Mouse (Mus musculus) limb, embryonic 14.5 days (tissue): Measurements from ENCODE around the gene Cartpt. TPM values are rescaled to one million over a fixed set of nuclear protein-coding genes. Genes with fewer than 3 reads are reported as not detected.
"Not testable (repeated sequence)": the region's sequence is repeated elsewhere in the genome, so short reads cannot be mapped to it uniquely, and the experiment has no call there.

Experiments
- ATAC-seq: fragments of 200-750 bp; cut with Nextera tagmentation; 2 replicates; pipeline ENCODE4 v1.8.0; 2017; ENCODE audit warnings: low read depth, moderate number of reproducible peaks, moderate TSS enrichment; ENCODE audit not compliant: low FRiP score
- DNase-seq: peaks from one replicate; pipeline ENCODE4 v3.0.0-alpha.2; 2015; ENCODE audit warnings: low spot score
- H3K27ac ChIP-seq: fragments of 300-500 bp; sonication (generic); replicated peaks from 2 replicates; pipeline ENCODE4 v1.5.1; 2014; ENCODE audit warnings: low read depth, mild to moderate bottlenecking, low read length, moderate library complexity, mixed read lengths
- H3K27me3 ChIP-seq: fragments of 300-500 bp; sonication (generic); 2 replicates; pipeline ENCODE4 v1.6.1; 2014; ENCODE audit warnings: low read length, mixed read lengths; ENCODE audit not compliant: control insufficient read depth, insufficient read depth
- H3K36me3 ChIP-seq: fragments of 300-500 bp; sonication (generic); 2 replicates; pipeline ENCODE4 v1.6.1; 2014; ENCODE audit warnings: mild to moderate bottlenecking, low read length, moderate library complexity, mixed read lengths; ENCODE audit not compliant: control insufficient read depth, insufficient read depth
- H3K4me1 ChIP-seq: fragments of 300-500 bp; sonication (generic); 2 replicates; pipeline ENCODE4 v1.6.1; 2014; ENCODE audit warnings: antibody characterized with exemption, low read length, mixed read lengths; ENCODE audit not compliant: control insufficient read depth, insufficient read depth
- H3K4me2 ChIP-seq: fragments of 300-500 bp; sonication (generic); replicated peaks from 2 replicates; pipeline ENCODE4 v1.6.1; 2014; ENCODE audit warnings: low read depth, mild to moderate bottlenecking, low read length, moderate library complexity; ENCODE audit not compliant: severe bottlenecking
- H3K4me3 ChIP-seq: fragments of 300-500 bp; sonication (generic); replicated peaks from 2 replicates; pipeline ENCODE4 v1.5.1; 2014; ENCODE audit warnings: low read length
- H3K9ac ChIP-seq: fragments of 300-500 bp; sonication (generic); 2 replicates; pipeline ENCODE4 v1.6.1; 2014; ENCODE audit warnings: mild to moderate bottlenecking, low read depth, low read length, moderate library complexity; ENCODE audit not compliant: severe bottlenecking
- H3K9me3 ChIP-seq: fragments of 300-500 bp; sonication (generic); 2 replicates; pipeline ENCODE4 v1.6.1; 2016; ENCODE audit warnings: low read length; ENCODE audit not compliant: control insufficient read depth
- POLR2A ChIP-seq: fragments of 200-500 bp; IDR thresholded peaks from 2 replicates; pipeline ENCODE4 v1.8.0; 2012; ENCODE audit warnings: inconsistent platforms, mild to moderate bottlenecking, moderate library complexity, borderline replicate concordance; ENCODE audit not compliant: insufficient read depth, insufficient read length; ENCODE audit errors: extremely low read depth
- WGBS: fragments of 180-500 bp; shearing (Covaris S2); extraction: QIAGEN DNeasy Blood & Tissue Kit; methylation state at CpG from one replicate; pipeline ENCODE4 v1.1.7; 2014; 5-methylcytosine and 5-hydroxymethylcytosine counted together
- polyA plus RNA-seq, 2 experiments: library from polyadenylated mRNA; depleted of rRNA in 1 of 2; stranded (reverse) in 1 of 2; unstranded in 1 of 2; fragments of >200 nt; fragmentation: Nextera tagmentation in 1 of 2; extraction: Ambion mirVana in 1 of 2; gene quantifications; 2 replicates each; pipeline versions ENCODE4 v1.2.1 to v1.2.3; 2012 to 2014

Cartpt gene
- polyA plus RNA-seq, 2 experiments, result 0.15 to 0.22 TPM

DNA sequence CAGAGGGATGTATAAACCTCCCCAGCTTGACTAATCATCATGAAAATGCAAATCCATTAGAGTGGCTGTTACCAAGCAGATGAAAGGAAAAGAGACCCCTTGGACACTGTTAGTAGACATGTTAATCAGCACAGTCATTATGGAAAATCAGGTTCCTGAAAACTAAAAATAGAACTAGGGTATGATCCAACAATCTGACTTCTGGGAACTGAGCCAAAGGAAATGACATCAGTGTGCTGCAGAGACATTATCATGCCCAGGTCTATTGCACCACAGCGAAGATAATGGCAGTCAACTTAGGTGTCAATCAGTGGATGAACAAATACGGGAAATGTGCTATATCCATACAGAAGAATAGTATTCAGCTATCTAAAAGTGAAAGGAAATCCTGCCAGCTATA lies 43.0 kb downstream of the Cartpt start:
- 65% methylated on average over 2 of the region's 2 CpGs for WGBS
- Histone ChIP-seq H3K9ac (no peak overlapping the region), H3K4me2 (no peak overlapping the region), H3K9me3 (no peaks in the 10 kb centered on the region), H3K4me3 (no peak overlapping the region), H3K4me1 (no peaks in the 10 kb centered on the region), H3K27ac (no peak overlapping the region), H3K27me3 (no peaks in the 10 kb centered on the region), H3K36me3 (no peaks in the 10 kb centered on the region)
- ATAC-seq (no peak), DNase-seq (no peak)
- TF ChIP-seq POLR2A, result no peak

DNA sequence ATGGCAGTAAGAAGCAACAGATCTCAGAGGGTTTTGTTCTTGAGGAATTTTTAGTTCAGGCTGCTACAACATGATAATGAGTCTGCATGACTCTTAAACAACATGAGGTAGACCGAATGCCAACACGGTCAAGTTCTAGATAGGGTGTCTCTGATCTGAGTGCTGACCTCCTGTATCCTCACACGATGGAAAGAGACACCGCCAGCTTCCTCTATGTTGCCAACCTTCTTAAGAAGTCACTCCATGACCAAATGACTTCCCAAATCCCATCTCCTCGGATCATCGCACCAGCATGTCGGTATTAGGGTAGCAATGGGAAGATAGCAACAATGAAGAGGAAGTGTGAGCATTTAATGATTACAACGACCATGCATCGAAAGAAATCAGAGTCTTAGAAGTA lies 43.6 kb downstream of the Cartpt start:
- 81% methylated on average over 9 of the region's 9 CpGs for WGBS
- H3K9me3 ChIP-seq, result no peaks in the 10 kb centered on the region
- no peak for TF ChIP-seq POLR2A
- H3K4me2 ChIP-seq, result no peak overlapping the region
- DNase-seq (no peak), ATAC-seq (no peak)
- no peaks in the 10 kb centered on the region for H3K4me1 ChIP-seq
- no peak overlapping the region for H3K9ac ChIP-seq
- H3K36me3 ChIP-seq, result no peaks in the 10 kb centered on the region
- H3K27me3 ChIP-seq, result no peaks in the 10 kb centered on the region
- H3K4me3 ChIP-seq, result no peak overlapping the region
- H3K27ac ChIP-seq, result no peak overlapping the region

- H3K36me3 ChIP-seq, result no peaks in the 10 kb centered on the region
- H3K4me3 ChIP-seq, result no peak overlapping the region
- ATAC-seq, result no peak
- no peak for DNase-seq
- H3K9me3 ChIP-seq, result no peaks in the 10 kb centered on the region
- H3K9ac ChIP-seq, result no peak overlapping the region
- no peak for TF ChIP-seq POLR2A
- no peak overlapping the region for H3K27ac ChIP-seq
- no peaks in the 10 kb centered on the region for H3K27me3 ChIP-seq
- WGBS, result 82% methylated on average over 5 of the region's 5 CpGs
- H3K4me2 ChIP-seq, result no peak overlapping the region
- no peaks in the 10 kb centered on the region for H3K4me1 ChIP-seq
Observed at GRCm38 (mm10) chr13:99855229-99855628, 45.7 kb downstream of the Cartpt start.

GRCm38 (mm10) chr13:99853131-99853530 lies 47.8 kb downstream of the Cartpt start:
- WGBS, result 93% methylated on average over 2 of the region's 2 CpGs
- no peaks in the 10 kb centered on the region for H3K9me3 ChIP-seq
- H3K9ac ChIP-seq, result no peak overlapping the region
- no peak overlapping the region for H3K4me2 ChIP-seq
- ATAC-seq, result no peak
- no peak overlapping the region for H3K4me3 ChIP-seq
- H3K27me3 ChIP-seq, result no peaks in the 10 kb centered on the region
- H3K36me3 ChIP-seq, result no peaks in the 10 kb centered on the region
- DNase-seq, result no peak
- H3K27ac ChIP-seq, result no peak overlapping the region
- H3K4me1 ChIP-seq, result no peaks in the 10 kb centered on the region
- no peak for TF ChIP-seq POLR2A

GRCm38 (mm10) chr13:99852416-99852815 lies 48.5 kb downstream of the Cartpt start:
- not testable (repeated sequence) for H3K4me2 ChIP-seq, H3K9ac ChIP-seq, ATAC-seq, H3K36me3 ChIP-seq, H3K9me3 ChIP-seq, H3K27ac ChIP-seq, H3K4me1 ChIP-seq, H3K27me3 ChIP-seq, H3K4me3 ChIP-seq, DNase-seq
- 50% methylated on average over 3 of the region's 3 CpGs for WGBS

- ATAC-seq (no peak), DNase-seq (no peak)
- 35% methylated on average over 4 of the region's 4 CpGs for WGBS
- Histone ChIP-seq H3K9ac (no peak overlapping the region), H3K4me1 (0 out of 2 replicates have a peak, but pooled peaks cover 5% of the 10 kb centered on the region), H3K27me3 (no peaks in the 10 kb centered on the region), H3K4me2 (no peak overlapping the region), H3K9me3 (no peaks in the 10 kb centered on the region), H3K36me3 (no peaks in the 10 kb centered on the region), H3K4me3 (no peak overlapping the region), H3K27ac (no peak overlapping the region)
- no peak for TF ChIP-seq POLR2A
Observed at GRCm38 (mm10) chr13:99851026-99851425, 49.9 kb downstream of the Cartpt start.
